Mouse (Mus musculus): ENCODE data around the gene Tnrc6a.
"Not testable (repeated sequence)": the region's sequence is repeated elsewhere in the genome, so short reads cannot be mapped to it uniquely, and the experiment has no call there.

Tnrc6a gene

GRCm38 (mm10) chr7:123123665-123124298 is at the start of gene Tnrc6a:
Gene Tnrc6a, plus strand, starts transcription at chr7:123123885.
- DNase-seq: peak; percentile 93 to 97

DNA sequence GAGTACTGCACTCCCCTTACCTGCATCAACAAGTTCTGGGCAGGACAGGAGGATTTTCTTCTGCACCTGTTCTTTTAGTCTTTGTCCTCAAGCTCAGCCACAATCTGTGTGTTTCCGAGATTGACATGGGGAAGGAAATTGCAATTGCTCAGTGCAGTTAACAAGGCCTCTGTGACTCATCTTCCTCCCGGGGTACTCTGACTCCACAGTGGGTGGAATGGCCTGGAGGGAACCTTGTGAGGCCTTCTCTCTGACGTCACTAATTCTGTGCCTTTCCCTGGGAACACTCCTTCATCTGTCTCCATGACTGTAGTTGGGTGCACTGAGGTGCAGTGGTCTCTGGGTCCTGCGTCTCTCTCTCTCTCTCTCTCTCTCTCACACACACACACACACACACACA is 41.4 kb upstream of the Tnrc6a start:
- no peak for DNase-seq

- DNase-seq: no peak
Measured at GRCm38 (mm10) chr7:123083441-123084123, 40.1 kb upstream of the Tnrc6a start.

GRCm38 (mm10) chr7:123084180-123084691 is 39.4 kb upstream of the Tnrc6a start:
- peak; percentile 69 to 76 for DNase-seq

GRCm38 (mm10) chr7:123084708-123085107 is 39.0 kb upstream of the Tnrc6a start:
- DNase-seq: peak; percentile 8 to 40

- DNase-seq: no peak
Measured at GRCm38 (mm10) chr7:123088920-123089319, 34.8 kb upstream of the Tnrc6a start.

GRCm38 (mm10) chr7:123096344-123097120 is 27.2 kb upstream of the Tnrc6a start:
- peak; percentile 31 to 46 for DNase-seq

- DNase-seq: peak; percentile 82 to 90
Measured at GRCm38 (mm10) chr7:123097891-123098750, 25.6 kb upstream of the Tnrc6a start.

DNA sequence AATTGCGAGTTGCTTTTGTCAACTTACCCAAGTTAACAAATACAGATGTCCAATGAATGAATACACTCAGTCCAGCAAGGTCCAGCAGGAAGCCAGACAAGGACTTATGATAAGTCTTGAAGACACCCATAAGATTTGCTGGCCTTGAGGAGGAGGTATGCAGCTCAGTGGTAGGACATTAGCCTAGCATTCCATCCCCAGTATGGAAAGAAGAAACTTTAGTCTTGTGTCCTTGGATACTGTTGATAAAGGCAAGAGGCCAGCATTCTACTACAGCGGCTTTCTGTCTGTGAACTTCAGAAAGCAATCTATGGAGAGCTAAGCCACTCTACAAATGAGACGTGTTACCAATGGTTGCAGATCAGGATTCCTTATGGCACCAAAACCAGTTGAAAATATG is 22.4 kb upstream of the Tnrc6a start:
- DNase-seq: no peak

GRCm38 (mm10) chr7:123105381-123105780 is 18.3 kb upstream of the Tnrc6a start:
- not testable (repeated sequence) for DNase-seq

GRCm38 (mm10) chr7:123105906-123106305 is 17.8 kb upstream of the Tnrc6a start:
- no peak for DNase-seq

- DNase-seq: no peak
Measured at GRCm38 (mm10) chr7:123106326-123106725, 17.4 kb upstream of the Tnrc6a start.

- no peak for DNase-seq
Measured at GRCm38 (mm10) chr7:123108058-123109055, 15.3 kb upstream of the Tnrc6a start.

GRCm38 (mm10) chr7:123109361-123110000 is 14.2 kb upstream of the Tnrc6a start:
- no peak for DNase-seq

DNA sequence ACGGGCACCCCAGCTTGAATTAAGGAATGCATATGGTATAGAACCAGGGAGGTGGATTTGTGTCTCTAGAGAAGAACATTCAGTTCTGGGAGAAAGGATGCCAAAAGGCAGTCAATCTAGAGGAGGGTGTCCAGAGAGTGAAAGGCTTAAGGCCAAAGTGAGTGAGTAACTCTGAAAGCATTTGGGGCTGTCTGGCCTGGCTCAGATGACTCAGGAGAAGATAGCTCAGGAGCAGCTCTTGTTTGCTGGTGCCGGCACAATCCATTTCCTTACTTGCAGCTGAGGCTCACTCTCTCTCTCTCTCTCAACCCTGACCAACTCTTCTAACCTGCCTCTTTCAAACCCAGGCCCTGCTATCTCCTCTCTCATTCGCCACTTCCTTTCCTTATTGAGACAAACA is 13.6 kb upstream of the Tnrc6a start:
- DNase-seq: no peak

DNA sequence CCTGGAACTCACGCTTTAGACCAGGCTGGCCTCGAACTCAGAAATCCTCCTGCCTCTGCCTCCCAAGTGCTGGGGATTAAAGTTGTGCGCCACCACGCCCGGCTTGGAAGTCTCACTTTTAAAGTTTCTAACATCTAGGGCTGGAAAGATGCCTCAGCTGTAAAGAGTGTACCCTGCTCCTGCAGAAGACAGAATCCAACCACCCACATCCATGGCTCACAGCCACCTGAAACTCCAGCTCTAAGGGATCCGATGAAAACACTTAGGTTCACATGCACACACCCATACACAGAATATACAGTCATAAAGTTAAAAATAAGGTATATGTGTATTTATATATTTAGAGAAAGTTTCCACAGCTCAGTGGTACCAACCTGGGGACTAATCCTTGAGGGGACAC is 10.1 kb upstream of the Tnrc6a start:
- no peak for DNase-seq

DNA sequence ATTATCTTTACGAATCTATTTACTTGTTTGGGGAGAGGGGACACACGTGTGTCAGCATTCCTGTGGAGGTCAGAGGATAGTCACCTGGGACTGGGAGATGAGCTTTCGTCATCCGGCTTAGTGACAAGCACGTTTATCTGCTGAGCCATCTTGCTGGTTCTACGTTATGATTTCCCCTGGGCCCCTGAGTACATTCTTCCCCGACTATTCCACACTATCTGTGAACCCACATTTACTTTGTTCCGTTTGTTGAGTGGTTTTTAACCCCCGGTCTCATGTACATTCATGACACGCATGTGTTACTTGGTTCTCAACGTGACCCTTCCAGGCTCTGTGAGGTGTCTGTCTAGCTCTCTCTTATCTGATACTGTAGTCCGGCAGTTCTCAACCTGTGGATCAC is 6.9 kb upstream of the Tnrc6a start:
- no peak for DNase-seq

DNA sequence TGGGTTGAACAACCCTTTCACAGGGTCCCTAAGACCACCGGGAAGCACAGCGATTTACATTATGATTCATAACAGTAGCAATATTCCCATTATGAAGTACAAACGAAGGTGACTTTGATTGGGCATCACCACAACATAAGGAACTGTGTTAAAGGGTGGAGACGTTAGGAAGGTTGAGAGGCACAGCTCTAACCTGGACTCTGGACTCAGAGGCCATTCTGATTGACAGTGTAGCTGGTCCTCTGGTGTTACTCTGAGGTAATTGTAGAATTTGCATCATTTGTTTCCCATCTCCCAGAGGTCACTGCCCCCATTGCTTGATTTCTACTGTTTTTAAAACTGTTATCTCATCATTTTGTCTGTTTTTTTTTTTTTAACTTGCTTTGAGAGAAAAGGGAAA is 6.5 kb upstream of the Tnrc6a start:
- no peak for DNase-seq

DNA sequence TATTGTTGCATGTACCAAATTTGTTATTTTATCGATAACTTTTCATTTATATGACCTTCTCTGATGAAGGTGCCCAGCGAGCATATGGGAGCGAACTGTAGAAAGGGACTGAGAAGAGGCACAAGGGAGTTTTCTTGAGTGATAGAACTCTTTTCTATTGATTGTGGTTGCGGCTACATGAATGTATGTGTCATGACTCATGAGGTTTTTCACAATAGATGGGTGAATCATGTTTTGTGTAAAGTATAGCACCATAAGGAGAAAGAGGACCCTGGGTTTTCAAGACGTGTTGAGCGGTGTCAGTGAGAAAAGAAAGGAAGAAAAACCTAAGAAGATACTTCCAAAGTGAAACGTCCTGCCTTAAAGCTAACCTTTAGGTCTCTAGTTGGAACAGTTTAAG is 3.2 kb upstream of the Tnrc6a start:
- no peak for DNase-seq

DNA sequence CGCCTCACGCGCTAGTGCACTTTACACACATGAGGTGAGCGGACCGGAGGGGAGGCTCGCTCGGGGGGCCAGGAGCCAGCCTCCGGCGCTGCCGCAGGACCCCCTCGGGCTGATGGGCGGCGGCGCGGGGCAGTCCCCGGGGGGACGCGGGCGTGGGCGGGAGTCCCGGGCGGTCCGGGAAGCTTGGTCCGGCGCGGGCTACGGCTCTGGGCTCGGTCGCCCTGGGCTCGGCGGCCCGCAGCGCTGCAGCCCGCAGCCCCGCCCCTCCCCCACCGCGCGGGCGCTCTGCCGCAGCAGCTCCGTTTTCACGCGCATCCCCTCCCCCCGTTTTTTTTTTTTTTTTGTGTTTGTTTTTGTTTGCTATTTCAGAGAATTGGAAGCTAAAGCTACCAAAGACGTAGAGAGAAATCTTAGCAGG is 623 bp downstream of the Tnrc6a start:
- DNase-seq: no peak

GRCm38 (mm10) chr7:123124735-123125181 is 1.1 kb downstream of the Tnrc6a start:
- peak; percentile 37 to 50 for DNase-seq
